In genomic region chr5:144734949-144735348, GRCm38 (mm10) we compare ENCODE assay signal across 8 mouse cellular contexts. TPM values are rescaled to one million over a fixed set of nuclear protein-coding genes. Genes with fewer than 3 reads are reported as not detected.
DNase-seq lines count a peak whose midpoint lies in the region; ATAC-seq and TF ChIP-seq lines count a peak whose summit lies in the region.

No protein-coding gene starts in this region.

- no peak for TF ChIP-seq EP300 in stomach, postnatal 0 days (optimal IDR thresholded peaks at IDR 0.05)

- H3K36me3 ChIP-seq in intestine, embryonic 14.5 days (ENCODE audit: control insufficient read depth, insufficient read depth, low read length): no peaks in the 10 kb centered on the region
- no peaks in the 10 kb centered on the region for H3K36me3 ChIP-seq in intestine, embryonic 15.5 days
- no peaks in the 10 kb centered on the region for H3K36me3 ChIP-seq in forebrain, embryonic 14.5 days (ENCODE audit: control insufficient read depth, insufficient read depth, low read length)
- H3K36me3 ChIP-seq in limb, embryonic 14.5 days (ENCODE audit: control insufficient read depth, insufficient read depth, low read length): no peaks in the 10 kb centered on the region
- H3K36me3 ChIP-seq in stomach, postnatal 0 days (ENCODE audit: control insufficient read depth, insufficient read depth, low read length): no peaks in the 10 kb centered on the region

- TF ChIP-seq CTCF in stomach, postnatal 0 days (IDR thresholded peaks at IDR 0.05; ENCODE audit: low read depth): peak; percentile 92

- H3K4me3 ChIP-seq in intestine, embryonic 14.5 days (ENCODE audit: low read depth, low read length): no peak overlapping the region
- no peak overlapping the region for H3K4me3 ChIP-seq in intestine, embryonic 15.5 days (replicated peaks)
- H3K4me3 ChIP-seq in forebrain, embryonic 14.5 days (ENCODE audit: low read depth, low read length): no peak overlapping the region
- no peak overlapping the region for H3K4me3 ChIP-seq in limb, embryonic 14.5 days (replicated peaks; ENCODE audit: low read length)
- H3K4me3 ChIP-seq in stomach, postnatal 0 days (ENCODE audit: low read depth, low read length): no peak overlapping the region

- no peaks in the 10 kb centered on the region for H3K4me1 ChIP-seq in intestine, embryonic 14.5 days (replicated peaks; ENCODE audit: control insufficient read depth, insufficient read depth, low read length)
- H3K4me1 ChIP-seq in intestine, embryonic 15.5 days (replicated peaks): no peaks in the 10 kb centered on the region
- no peaks in the 10 kb centered on the region for H3K4me1 ChIP-seq in forebrain, embryonic 14.5 days (ENCODE audit: control insufficient read depth, insufficient read depth, low read length)
- H3K4me1 ChIP-seq in limb, embryonic 14.5 days (ENCODE audit: control insufficient read depth, insufficient read depth, low read length): no peaks in the 10 kb centered on the region
- H3K4me1 ChIP-seq in stomach, postnatal 0 days (replicated peaks; ENCODE audit: control insufficient read depth, insufficient read depth): no peaks in the 10 kb centered on the region

- no peak for TF ChIP-seq POLR2A in limb, embryonic 14.5 days (IDR thresholded peaks at IDR 0.05; ENCODE audit: borderline replicate concordance, extremely low read depth, insufficient read depth, insufficient read length)

- no peaks in the 10 kb centered on the region for H3K9me3 ChIP-seq in intestine, embryonic 14.5 days (ENCODE audit: control insufficient read depth, low read length)
- no peaks in the 10 kb centered on the region for H3K9me3 ChIP-seq in intestine, embryonic 15.5 days
- no peaks in the 10 kb centered on the region for H3K9me3 ChIP-seq in forebrain, embryonic 14.5 days (replicated peaks; ENCODE audit: control insufficient read depth, low read length)
- no peaks in the 10 kb centered on the region for H3K9me3 ChIP-seq in limb, embryonic 14.5 days (ENCODE audit: control insufficient read depth, low read length)
- H3K9me3 ChIP-seq in stomach, postnatal 0 days (ENCODE audit: control insufficient read depth, low read length): no peaks in the 10 kb centered on the region

- no peak overlapping the region for H3K9ac ChIP-seq in intestine, embryonic 14.5 days (ENCODE audit: low read length)
- no peak overlapping the region for H3K9ac ChIP-seq in intestine, embryonic 15.5 days
- H3K9ac ChIP-seq in forebrain, embryonic 14.5 days (ENCODE audit: low read length): no peak overlapping the region
- no peak overlapping the region for H3K9ac ChIP-seq in limb, embryonic 14.5 days (ENCODE audit: low read depth, low read length, severe bottlenecking)
- no peak overlapping the region for H3K9ac ChIP-seq in stomach, postnatal 0 days (ENCODE audit: low read length)

- peak; percentile 93 for DNase-seq in intestine, embryonic 14.5 days (ENCODE audit: low spot score)
- DNase-seq in c-Kit-positive CD71-positive TER-119-positive erythroid progenitor cells, embryonic 14.5 days (ENCODE audit: low spot score): peak; percentile 28
- DNase-seq in forebrain, embryonic 14.5 days (ENCODE audit: low spot score): peak; percentile 76
- DNase-seq in induced T-regulatory cell, adult 2 months (ENCODE audit: low read depth): peak; percentile 69
- peak; percentile 50 for DNase-seq in limb, embryonic 14.5 days (ENCODE audit: low spot score)
- DNase-seq in natural killer cell, adult 2 months (ENCODE audit: low spot score in 2 of 2): peak; percentile 32 to 52
- DNase-seq in stomach, postnatal 0 days (ENCODE audit: low spot score): peak; percentile 80

- H3K27me3 ChIP-seq in intestine, embryonic 14.5 days (replicated peaks; ENCODE audit: control insufficient read depth, insufficient read depth, low read length): no peaks in the 10 kb centered on the region
- H3K27me3 ChIP-seq in intestine, embryonic 15.5 days (replicated peaks): no peaks in the 10 kb centered on the region
- no peaks in the 10 kb centered on the region for H3K27me3 ChIP-seq in forebrain, embryonic 14.5 days (replicated peaks; ENCODE audit: control insufficient read depth, insufficient read depth, low read length)
- H3K27me3 ChIP-seq in limb, embryonic 14.5 days (ENCODE audit: control insufficient read depth, insufficient read depth, low read length): no peaks in the 10 kb centered on the region
- no peaks in the 10 kb centered on the region for H3K27me3 ChIP-seq in stomach, postnatal 0 days (ENCODE audit: control insufficient read depth, insufficient read depth, low read length)

- no peak overlapping the region for H3K4me2 ChIP-seq in intestine, embryonic 14.5 days (ENCODE audit: low read length)
- no peak overlapping the region for H3K4me2 ChIP-seq in intestine, embryonic 15.5 days (replicated peaks)
- H3K4me2 ChIP-seq in forebrain, embryonic 14.5 days (ENCODE audit: low read length): no peak overlapping the region
- no peak overlapping the region for H3K4me2 ChIP-seq in limb, embryonic 14.5 days (replicated peaks; ENCODE audit: low read depth, low read length, severe bottlenecking)
- H3K4me2 ChIP-seq in stomach, postnatal 0 days (replicated peaks; ENCODE audit: low read depth): no peak overlapping the region

- ATAC-seq in intestine, embryonic 14.5 days (replicated peaks; ENCODE audit: low FRiP score, low TSS enrichment, low read depth): 0 out of 2 replicates have a peak, but pooled peaks have one; percentile 14
- no peak for ATAC-seq in intestine, embryonic 15.5 days
- ATAC-seq in forebrain, embryonic 14.5 days: peak; percentile 55; the same call in 1 of the 2 replicates
- ATAC-seq in limb, embryonic 14.5 days (ENCODE audit: low FRiP score, low read depth): no peak
- 0 out of 2 replicates have a peak, but pooled peaks have one; percentile 38 for ATAC-seq in stomach, postnatal 0 days (ENCODE audit: low FRiP score, low TSS enrichment)

- WGBS in intestine, embryonic 14.5 days: 33% methylated on average over 8 of the region's 8 CpGs
- 26% methylated on average over 8 of the region's 8 CpGs for WGBS in intestine, embryonic 15.5 days
- 32% methylated on average over 8 of the region's 8 CpGs for WGBS in forebrain, embryonic 14.5 days
- 28% methylated on average over 8 of the region's 8 CpGs for WGBS in limb, embryonic 14.5 days
- 27% methylated on average over 8 of the region's 8 CpGs for WGBS in stomach, postnatal 0 days

- H3K27ac ChIP-seq in intestine, embryonic 14.5 days (ENCODE audit: low read depth): no peak overlapping the region
- H3K27ac ChIP-seq in intestine, embryonic 15.5 days: no peak overlapping the region
- no peak overlapping the region for H3K27ac ChIP-seq in forebrain, embryonic 14.5 days (ENCODE audit: low read depth, low read length)
- H3K27ac ChIP-seq in limb, embryonic 14.5 days (replicated peaks; ENCODE audit: low read depth, low read length): no peak overlapping the region
- no peak overlapping the region for H3K27ac ChIP-seq in stomach, postnatal 0 days (replicated peaks)

RNA-seq across cellular contexts. Expression of gene Tmem130, which starts 26.7 kb away (rescaled TPM):
- polyA plus RNA-seq in intestine, embryonic 14.5 days (2014; fragmentation: Nextera tagmentation; extraction: Ambion mirVana): 2.9 and 3.3 TPM in 2 replicates
- 3.4 and 4.6 TPM in 2 replicates for polyA plus RNA-seq in intestine, embryonic 15.5 days (2015; fragmentation: Nextera tagmentation; extraction: Ambion mirVana)
- polyA plus RNA-seq in forebrain, embryonic 14.5 days (2014; fragmentation: Nextera tagmentation; extraction: Ambion mirVana): 108 and 139 TPM in 2 replicates
- polyA plus RNA-seq in limb, embryonic 14.5 days (2012; rRNA removed): 0.67 and 0.79 TPM in 2 replicates
- 0.07 TPM in 1 of 2 replicates, not detected in the other for polyA plus RNA-seq in limb, embryonic 14.5 days (2014; fragmentation: Nextera tagmentation; extraction: Ambion mirVana)
- 2.9 and 3.2 TPM in 2 replicates for polyA plus RNA-seq in stomach, postnatal 0 days (2015; fragmentation: Nextera tagmentation; extraction: Ambion mirVana)

RNA-seq across cellular contexts. Expression of gene Trrap, which starts 32.6 kb away (rescaled TPM):
- polyA plus RNA-seq in intestine, embryonic 14.5 days (2014; fragmentation: Nextera tagmentation; extraction: Ambion mirVana): 85.4 and 92.8 TPM in 2 replicates
- polyA plus RNA-seq in intestine, embryonic 15.5 days (2015; fragmentation: Nextera tagmentation; extraction: Ambion mirVana): 45.9 and 49.3 TPM in 2 replicates
- polyA plus RNA-seq in forebrain, embryonic 14.5 days (2014; fragmentation: Nextera tagmentation; extraction: Ambion mirVana): 54.0 and 63.6 TPM in 2 replicates
- polyA plus RNA-seq in limb, embryonic 14.5 days (2012; rRNA removed): 146 and 182 TPM in 2 replicates
- 79.2 and 106 TPM in 2 replicates for polyA plus RNA-seq in limb, embryonic 14.5 days (2014; fragmentation: Nextera tagmentation; extraction: Ambion mirVana)
- polyA plus RNA-seq in stomach, postnatal 0 days (2015; fragmentation: Nextera tagmentation; extraction: Ambion mirVana): 22.7 TPM in 2 replicates

Comparison
In these comparisons a context has a peak if more than half of its experiments do, and no peak if none do; other contexts are left out.
1. ATAC-seq: peak in intestine, embryonic 14.5 days (single experiment), forebrain, embryonic 14.5 days (single experiment) and stomach, postnatal 0 days (single experiment); none in intestine, embryonic 15.5 days (single experiment) and limb, embryonic 14.5 days (single experiment).
2. DNase-seq: peak in every context shown above with its lines; median percentile 93 in intestine, embryonic 14.5 days; 80 in stomach, postnatal 0 days; 76 in forebrain, embryonic 14.5 days; 69 in induced T-regulatory cell, adult 2 months; 50 in limb, embryonic 14.5 days; 42 in natural killer cell, adult 2 months; 28 in c-Kit-positive CD71-positive TER-119-positive erythroid progenitor cells, embryonic 14.5 days.
3. RNA of gene Tmem130, which starts 26.7 kb away (polyA plus RNA-seq): 108 to 139 TPM in forebrain, embryonic 14.5 days; 3.4 to 4.6 TPM in intestine, embryonic 15.5 days, 2.9 to 3.2 TPM in stomach, postnatal 0 days, 2.9 to 3.3 TPM in intestine, embryonic 14.5 days and 0.07 to 0.79 TPM in limb, embryonic 14.5 days; every median in the first group is over 10 times any median in the second.